Mouse (Mus musculus): Measurements from ENCODE around the gene Adgrg3. TPM values are rescaled to one million over a fixed set of nuclear protein-coding genes. Genes with fewer than 3 reads are reported as not detected.
A peak's percentile ranks its signal among the peaks of the same experiment; 100 is the strongest.

The Adgrg3 gene
- total RNA-seq (2017) = 144 and 156 TPM in 2 replicates

- no peak for ATAC-seq (replicated peaks; ENCODE audit: low read depth, poor library complexity, severe bottlenecking)
Measured at GRCm38 (mm10) chr8:95017451-95017850, at the start of gene Adgrg3. Gene Adgrg3, plus strand, starts transcription at chr8:95017692.

DNA sequence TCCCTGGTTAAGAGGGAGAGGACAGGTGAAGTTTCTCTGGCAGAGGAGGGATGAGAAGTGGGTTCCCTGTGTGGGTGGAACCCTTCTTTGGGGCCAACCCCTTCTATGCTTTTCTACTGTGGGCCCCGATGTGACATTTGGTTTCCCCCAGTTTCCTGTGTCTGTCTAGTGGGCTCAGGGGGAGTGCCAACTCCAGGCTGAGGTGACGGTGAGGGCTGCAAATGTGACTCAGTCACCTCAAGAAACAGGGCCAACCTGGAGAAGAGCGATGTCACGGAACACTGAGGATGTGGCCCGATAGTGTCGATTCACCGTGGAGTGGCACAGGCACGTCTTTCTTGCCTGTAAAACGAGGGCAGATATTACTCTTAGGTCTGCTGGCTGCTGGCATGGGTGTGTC, 44.2 kb upstream of the Adgrg3 start:
- peak; percentile 53 for ATAC-seq (replicated peaks; ENCODE audit: low read depth, poor library complexity, severe bottlenecking)

DNA sequence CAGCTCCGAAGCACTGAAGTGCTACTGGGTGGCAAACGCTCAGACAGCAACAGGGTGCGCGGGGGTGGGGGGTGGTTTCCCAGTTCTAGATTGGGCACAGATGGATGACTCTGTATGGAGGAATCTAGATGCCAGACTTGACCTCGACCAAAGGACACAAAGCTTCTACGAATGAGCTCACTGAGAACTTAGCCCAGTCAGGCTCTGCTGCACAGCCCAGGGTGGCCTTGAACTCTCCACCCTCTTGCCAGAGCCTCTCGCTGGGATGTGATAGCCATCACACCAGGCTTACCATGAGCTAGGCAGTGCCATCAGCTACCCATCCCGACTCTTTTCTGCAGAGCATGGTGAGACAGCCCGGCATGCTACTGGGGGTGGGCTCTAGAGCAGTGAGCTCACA, 43.7 kb upstream of the Adgrg3 start:
- ATAC-seq (replicated peaks; ENCODE audit: low read depth, poor library complexity, severe bottlenecking) = no peak

DNA sequence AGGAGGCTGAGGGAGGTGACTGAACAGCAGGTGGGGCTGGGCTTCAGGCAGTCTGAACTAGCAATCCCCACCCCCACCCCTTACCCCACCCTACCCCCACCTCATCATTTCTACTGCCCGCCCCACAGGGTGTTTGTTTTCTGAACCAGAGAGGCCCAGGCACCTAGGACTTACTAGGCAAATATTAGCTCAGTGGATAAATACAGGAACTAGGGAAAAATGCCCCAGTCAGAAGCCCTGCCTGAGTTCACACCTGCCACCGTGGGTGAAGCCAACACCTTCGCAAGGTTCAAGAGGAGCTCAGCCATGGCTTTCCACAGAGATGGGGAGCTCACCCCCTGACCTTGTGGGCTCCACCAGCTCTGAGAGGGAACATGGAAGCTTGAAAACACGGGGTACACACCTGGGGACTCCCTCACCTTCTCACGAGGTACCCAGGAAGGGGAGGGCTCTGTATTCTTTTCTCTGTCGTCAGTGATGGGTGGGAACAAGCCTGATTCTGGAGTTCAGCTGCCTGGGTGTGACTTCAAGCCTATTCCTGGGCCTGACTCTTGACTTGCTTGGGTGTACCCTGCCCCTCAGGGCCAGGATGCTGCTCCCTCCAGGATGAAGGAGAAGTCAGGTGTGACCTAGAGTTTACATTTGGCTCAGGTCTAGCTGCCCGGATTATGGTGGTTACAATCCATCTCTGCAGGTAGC, 42.9 kb upstream of the Adgrg3 start, which contains the start of gene Adgrg1:
Gene Adgrg1, plus strand, starts transcription at position 285 of the 699 bp plus-strand sequence.
- no peak for ATAC-seq (replicated peaks; ENCODE audit: low read depth, poor library complexity, severe bottlenecking)

GRCm38 (mm10) chr8:94976651-94977417, 40.7 kb upstream of the Adgrg3 start:
- ATAC-seq (replicated peaks; ENCODE audit: low read depth, poor library complexity, severe bottlenecking) = peak; percentile 24

DNA sequence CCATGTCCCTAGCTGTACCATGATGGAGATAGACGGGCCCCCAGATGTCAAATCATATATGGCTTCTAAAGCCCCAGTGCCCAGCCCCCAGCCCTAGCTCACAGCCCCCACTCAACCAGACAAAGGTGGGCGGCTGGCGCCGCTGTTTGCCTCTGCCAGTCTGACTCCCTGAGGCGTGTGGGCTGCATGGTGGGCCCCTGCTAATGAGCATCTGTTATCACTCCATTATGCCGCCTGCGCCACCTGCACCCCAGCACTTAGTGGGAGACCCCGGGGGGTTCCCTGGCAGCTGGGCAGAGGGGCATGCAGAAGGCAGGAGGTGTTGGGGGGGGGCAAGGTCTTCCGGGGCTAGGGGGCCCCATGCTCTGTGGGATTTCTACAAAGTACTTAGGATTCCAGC, 39.4 kb upstream of the Adgrg3 start:
- no peak for ATAC-seq (replicated peaks; ENCODE audit: low read depth, poor library complexity, severe bottlenecking)

GRCm38 (mm10) chr8:94978593-94979319, 38.7 kb upstream of the Adgrg3 start:
- ATAC-seq (replicated peaks; ENCODE audit: low read depth, poor library complexity, severe bottlenecking) = peak; percentile 33

GRCm38 (mm10) chr8:94980176-94980575, 37.3 kb upstream of the Adgrg3 start:
- no peak for ATAC-seq (replicated peaks; ENCODE audit: low read depth, poor library complexity, severe bottlenecking)

- ATAC-seq (replicated peaks; ENCODE audit: low read depth, poor library complexity, severe bottlenecking) = no peak
Measured at GRCm38 (mm10) chr8:94980976-94981375, 36.5 kb upstream of the Adgrg3 start.

DNA sequence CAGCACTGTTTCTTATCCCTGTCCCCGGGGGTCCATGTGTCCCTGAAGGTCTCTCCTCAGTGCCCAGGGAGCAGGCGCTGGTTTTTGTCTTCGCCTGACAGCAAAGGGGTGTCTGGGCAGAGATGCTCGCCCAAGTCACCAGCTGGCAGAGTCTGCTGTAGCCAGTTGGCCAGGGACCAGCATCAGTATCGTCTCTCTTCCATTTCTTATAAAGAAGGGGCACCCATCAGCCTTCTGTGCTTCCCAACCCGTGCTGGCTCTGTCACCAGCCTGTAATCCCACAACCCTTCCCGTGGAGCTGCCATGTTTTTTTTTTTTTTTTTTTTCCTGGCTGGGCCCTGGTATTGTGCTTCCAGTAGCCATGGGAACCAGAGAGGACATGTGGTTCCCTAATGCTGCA, 35.6 kb upstream of the Adgrg3 start:
- ATAC-seq (replicated peaks; ENCODE audit: low read depth, poor library complexity, severe bottlenecking) = no peak

DNA sequence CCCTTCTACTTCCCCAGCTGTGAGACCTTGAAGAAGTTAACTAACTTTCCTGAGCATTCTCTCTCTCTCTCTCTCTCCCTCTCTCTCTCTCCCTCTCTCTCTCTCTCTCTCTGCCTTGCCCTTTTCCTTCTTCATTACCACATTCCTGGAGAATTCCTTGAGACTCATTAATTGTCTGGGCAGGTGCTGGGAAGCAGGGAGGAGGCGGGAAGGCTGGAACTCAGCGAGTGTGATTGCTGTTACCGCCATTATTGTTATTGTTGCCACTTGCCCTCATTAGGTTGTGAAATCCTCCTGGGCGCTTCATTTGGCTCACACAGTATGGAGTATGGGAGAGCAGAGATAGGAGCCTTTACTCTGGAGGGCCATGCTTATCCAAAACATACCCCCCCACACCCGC, 34.3 kb upstream of the Adgrg3 start:
- ATAC-seq (replicated peaks; ENCODE audit: low read depth, poor library complexity, severe bottlenecking) = no peak

- peak; percentile 50 for ATAC-seq (replicated peaks; ENCODE audit: low read depth, poor library complexity, severe bottlenecking)
Measured at GRCm38 (mm10) chr8:94983881-94984516, 33.5 kb upstream of the Adgrg3 start.

DNA sequence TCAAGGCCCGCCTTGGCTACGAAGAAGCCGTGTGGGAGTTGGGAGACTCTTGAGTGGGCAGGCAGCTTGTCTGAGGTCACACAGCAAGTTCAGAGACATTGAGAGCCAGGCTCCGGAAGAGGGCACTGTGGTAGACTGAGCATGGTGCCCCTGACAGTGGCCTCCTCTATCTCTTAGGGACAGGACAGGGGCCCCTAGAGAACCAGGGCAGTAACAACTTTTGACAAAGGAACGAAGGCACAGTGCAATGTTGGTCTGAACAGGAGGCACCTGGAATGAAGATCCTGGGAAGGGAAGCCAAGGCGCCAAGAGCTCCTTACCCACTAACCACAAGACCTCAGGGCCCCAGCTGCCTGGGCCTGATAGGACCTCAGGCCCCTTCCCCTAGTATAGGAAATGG, 32.5 kb upstream of the Adgrg3 start:
- peak; percentile 55 for ATAC-seq (replicated peaks; ENCODE audit: low read depth, poor library complexity, severe bottlenecking)

DNA sequence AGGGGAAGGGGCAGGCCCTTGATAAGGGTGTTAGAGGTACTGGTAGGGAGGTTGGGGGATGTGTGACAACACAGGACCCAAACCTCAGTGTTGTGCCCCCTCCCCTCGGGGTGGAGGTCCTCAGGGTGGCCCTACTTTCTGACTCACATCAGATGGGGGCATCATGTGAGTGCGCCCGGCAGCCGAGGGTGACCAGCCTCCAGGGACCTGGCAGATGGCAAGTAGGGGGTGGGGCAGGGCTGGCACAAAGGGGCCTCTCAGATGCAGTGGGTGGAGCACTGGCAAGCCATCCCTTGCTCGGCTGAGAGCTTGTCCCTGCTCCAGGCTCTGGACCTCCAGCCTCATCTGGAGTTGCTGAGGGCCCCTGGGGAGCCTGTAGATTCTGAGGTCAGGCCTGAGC, 30.8 kb upstream of the Adgrg3 start:
- ATAC-seq (replicated peaks; ENCODE audit: low read depth, poor library complexity, severe bottlenecking) = no peak

DNA sequence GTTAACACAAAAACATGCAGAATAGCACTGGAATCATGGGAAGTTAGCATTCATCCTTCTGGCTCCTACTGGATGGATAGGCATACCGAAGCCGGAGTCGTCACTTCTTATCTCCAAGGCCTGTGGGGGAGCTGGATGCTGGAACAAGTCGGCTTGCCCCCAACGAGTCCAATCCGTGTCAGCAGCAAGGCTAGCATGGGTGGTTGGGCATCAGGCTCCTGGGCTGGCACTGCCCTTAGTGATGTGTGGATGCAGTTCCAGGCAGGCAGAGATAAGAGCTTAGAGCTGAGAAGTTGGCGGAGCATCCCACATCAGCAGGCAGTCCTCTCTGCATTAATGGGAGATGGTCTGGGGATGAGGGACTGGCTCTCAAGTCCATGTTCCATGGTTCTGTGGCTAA, 29.9 kb upstream of the Adgrg3 start:
- no peak for ATAC-seq (replicated peaks; ENCODE audit: low read depth, poor library complexity, severe bottlenecking)

DNA sequence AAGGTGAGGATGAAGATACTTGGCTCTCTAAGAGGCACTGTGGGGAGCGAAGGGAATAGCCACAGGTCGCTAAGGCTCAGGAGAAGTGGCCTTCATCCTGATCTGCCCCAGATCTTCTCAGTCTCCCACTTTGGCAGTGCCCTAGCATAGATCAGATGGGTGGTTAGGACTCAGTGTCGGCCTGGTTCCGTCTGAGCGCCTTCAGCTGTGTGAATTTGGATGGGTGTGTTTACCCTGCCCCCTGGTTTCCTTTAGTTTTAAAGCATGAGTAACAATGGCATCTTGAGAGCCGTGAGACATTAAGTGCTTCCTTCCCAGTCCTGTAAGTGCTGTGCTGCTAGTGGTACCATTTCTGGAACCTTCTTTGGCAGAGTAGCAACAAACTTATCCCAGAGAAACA, 28.9 kb upstream of the Adgrg3 start:
- ATAC-seq (replicated peaks; ENCODE audit: low read depth, poor library complexity, severe bottlenecking) = no peak

DNA sequence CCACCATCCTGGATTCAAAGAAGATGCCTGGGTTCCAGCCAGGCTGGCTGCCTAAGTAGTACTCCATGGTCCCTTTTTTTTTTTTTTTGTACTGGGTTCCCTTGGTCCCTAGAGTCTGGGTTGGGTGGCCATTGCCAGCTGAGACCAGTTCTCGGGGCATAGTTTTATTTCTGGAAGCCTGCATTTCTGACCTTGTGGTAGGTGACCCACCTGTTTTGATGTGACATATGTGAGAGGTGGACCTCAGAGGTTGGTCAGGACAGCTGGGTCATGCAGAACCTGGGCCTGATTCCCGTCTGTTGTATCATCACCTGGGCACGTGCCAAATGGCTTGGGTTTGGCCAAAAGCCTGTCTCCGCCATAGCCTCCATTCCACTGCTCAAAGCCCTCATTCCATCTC, 27.8 kb upstream of the Adgrg3 start:
- no peak for ATAC-seq (replicated peaks; ENCODE audit: low read depth, poor library complexity, severe bottlenecking)

DNA sequence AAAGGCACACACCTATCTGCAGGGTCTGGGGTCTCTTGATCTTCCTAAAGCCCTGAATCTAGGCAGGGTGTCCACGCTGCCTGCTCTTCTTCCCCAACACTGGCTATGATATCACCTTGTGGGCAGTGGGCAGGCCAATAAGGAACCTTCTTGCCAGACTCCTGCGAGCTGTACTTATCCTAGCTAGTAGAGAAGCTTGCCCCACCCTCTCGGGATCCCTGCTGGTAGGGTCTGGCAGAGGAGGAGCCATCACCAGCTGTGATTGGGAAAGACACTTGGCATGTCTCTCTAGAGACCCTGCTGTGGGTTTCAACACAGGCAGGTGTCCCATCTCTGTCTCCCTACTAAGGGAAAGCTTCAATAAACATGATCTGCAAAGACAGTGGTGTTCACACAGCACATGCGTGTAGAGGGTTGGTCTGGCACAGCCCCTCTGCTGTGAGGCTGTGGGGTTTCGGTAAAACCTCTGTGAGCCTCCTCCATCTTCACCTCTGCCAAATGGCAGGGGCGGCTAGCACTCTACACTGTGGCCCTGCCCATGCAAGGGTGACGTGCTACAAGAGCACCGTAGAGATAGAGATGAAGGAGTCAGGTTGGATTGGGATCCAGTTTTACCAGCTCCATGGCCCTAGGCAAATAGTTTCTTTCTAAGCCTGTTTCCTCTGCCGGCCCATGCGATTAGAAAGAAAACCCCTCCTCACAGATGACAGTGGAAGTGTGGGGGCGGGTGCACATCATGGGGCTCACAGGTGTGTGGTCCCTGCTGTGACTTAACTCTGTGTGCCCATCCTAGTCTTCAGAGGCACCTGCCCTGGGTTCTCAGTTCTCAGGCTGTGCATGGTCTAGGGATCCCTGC, 26.7 kb upstream of the Adgrg3 start:
- peak; percentile 17; the same call in 1 of the 2 replicates for ATAC-seq (replicated peaks; ENCODE audit: low read depth, poor library complexity, severe bottlenecking)

GRCm38 (mm10) chr8:94991454-94991994, 26.0 kb upstream of the Adgrg3 start:
- 0 out of 2 replicates have a peak, but pooled peaks have one; percentile 4 for ATAC-seq (replicated peaks; ENCODE audit: low read depth, poor library complexity, severe bottlenecking)
